Mouse (Mus musculus) testis, adult 2 months (tissue): Measurements from ENCODE around the gene Cenpv.

Experiments
- CTCF ChIP-seq: fragments of 200-500 bp; IDR thresholded peaks from 2 replicates; pipeline ENCODE4 v1.5.1; 2012; ENCODE audit warnings: low read depth, mild to moderate bottlenecking, inconsistent platforms, low read length, moderate library complexity; ENCODE audit not compliant: control insufficient read depth, insufficient read depth, insufficient replicate concordance
- POLR2A ChIP-seq: fragments of 200-500 bp; IDR thresholded peaks from 2 replicates; pipeline ENCODE4 v1.6.1; 2012; ENCODE audit warnings: low read depth, mild to moderate bottlenecking, inconsistent platforms, low read length, moderate library complexity; ENCODE audit not compliant: control insufficient read depth

GRCm38 (mm10) chr11:62478931-62479330 is 60.1 kb downstream of the Cenpv start:
- no peak for TF ChIP-seq POLR2A
- TF ChIP-seq CTCF, result no peak
